Mouse (Mus musculus) heart, embryonic 13.5 days (tissue): ENCODE data around the gene Trem2. TPM values are rescaled to one million over a fixed set of nuclear protein-coding genes. Genes with fewer than 3 reads are reported as not detected.
"Not testable (repeated sequence)": the region's sequence is repeated elsewhere in the genome, so short reads cannot be mapped to it uniquely, and the experiment has no call there.

Experiments
- ATAC-seq: fragments of 200-750 bp; cut with Nextera tagmentation; 2 replicates; pipeline ENCODE4 v1.8.0; 2017; ENCODE audit warnings: moderate TSS enrichment; ENCODE audit not compliant: insufficient number of reproducible peaks, low FRiP score, low TSS enrichment; ENCODE audit errors: extremely low read depth
- H3K27ac ChIP-seq: fragments of 300-500 bp; sonication (generic); replicated peaks from 2 replicates; pipeline ENCODE4 v1.5.1; 2015; ENCODE audit warnings: moderate library complexity, mild to moderate bottlenecking, inconsistent platforms
- H3K27me3 ChIP-seq: fragments of 300-500 bp; sonication (generic); replicated peaks from 2 replicates; pipeline ENCODE4 v1.6.1; 2015; ENCODE audit warnings: mild to moderate bottlenecking, inconsistent platforms
- H3K36me3 ChIP-seq: fragments of 300-500 bp; sonication (generic); 2 replicates; pipeline ENCODE4 v1.6.1; 2015; ENCODE audit warnings: mild to moderate bottlenecking, inconsistent platforms
- H3K4me1 ChIP-seq: fragments of 300-500 bp; sonication (generic); 2 replicates; pipeline ENCODE4 v1.6.1; 2015; ENCODE audit warnings: inconsistent platforms
- H3K4me2 ChIP-seq: fragments of 300-500 bp; sonication (generic); 2 replicates; pipeline ENCODE4 v1.6.1; 2015; ENCODE audit warnings: inconsistent platforms, mild to moderate bottlenecking, moderate library complexity
- H3K4me3 ChIP-seq: fragments of 300-500 bp; sonication (generic); 2 replicates; pipeline ENCODE4 v1.5.1; 2015; ENCODE audit warnings: moderate library complexity, mild to moderate bottlenecking, inconsistent platforms
- H3K9ac ChIP-seq: fragments of 300-500 bp; sonication (generic); 2 replicates; pipeline ENCODE4 v1.6.1; 2015; ENCODE audit warnings: inconsistent platforms, mild to moderate bottlenecking, moderate library complexity
- H3K9me3 ChIP-seq: fragments of 300-500 bp; sonication (generic); 2 replicates; pipeline ENCODE4 v1.6.1; 2016; ENCODE audit warnings: inconsistent platforms
- WGBS: fragments of 180-500 bp; shearing (Covaris S2); methylation state at CpG from one replicate; pipeline ENCODE4 v1.1.7; 2015; ENCODE audit warnings: mixed read lengths; 5-methylcytosine and 5-hydroxymethylcytosine counted together
- polyA plus RNA-seq: library from polyadenylated mRNA; unstranded; fragments of >200 nt; fragmentation: Nextera tagmentation; extraction: Ambion mirVana; gene quantifications from 2 replicates; pipeline ENCODE4 v1.2.1, GENCODE M21; 2015

The Trem2 gene
- 3.9 and 4.6 TPM in 2 replicates for polyA plus RNA-seq

- no peak within 1 kb of the TSS for H3K27ac ChIP-seq
- H3K36me3 ChIP-seq, result no peaks in the 10 kb centered on the region
- H3K27me3 ChIP-seq, result no peaks in the 10 kb centered on the region; the same call in 1 of the 2 replicates
- no peaks in the 10 kb centered on the region for H3K4me1 ChIP-seq
- ATAC-seq, result no peak
- no peak within 1 kb of the TSS for H3K4me2 ChIP-seq
- no peaks in the 10 kb centered on the region for H3K9me3 ChIP-seq
- H3K9ac ChIP-seq, result no peak within 1 kb of the TSS
- WGBS, result 64% methylated on average over 5 of the region's 5 CpGs
- H3K4me3 ChIP-seq, result no peak within 1 kb of the TSS
Observed at GRCm38 (mm10) chr17:48346231-48346630, at the start of gene Trem2. Trem2 (plus strand) TSS chr17:48346401.

GRCm38 (mm10) chr17:48299203-48299602 is 47.0 kb upstream of the Trem2 start, which contains the start of gene Treml2:
Treml2 (plus strand) TSS chr17:48299498.
- 27% methylated on average over 3 of the region's 4 CpGs for WGBS
- Histone ChIP-seq H3K9ac (0 out of 2 replicates have a peak within 1 kb of the TSS, but pooled peaks have one; percentile 8), H3K4me2 (peak within 1 kb of the TSS; percentile 51), H3K4me1 (no peaks in the 10 kb centered on the region; the same call in 1 of the 2 replicates), H3K36me3 (no peaks in the 10 kb centered on the region), H3K4me3 (peak within 1 kb of the TSS; percentile 33), H3K27ac (peak within 1 kb of the TSS; percentile 32; the same call in 1 of the 2 replicates), H3K27me3 (no peaks in the 10 kb centered on the region), H3K9me3 (no peaks in the 10 kb centered on the region)
- ATAC-seq, result peak; percentile 77

- Histone ChIP-seq H3K27me3 (no peaks in the 10 kb centered on the region), H3K9me3 (no peaks in the 10 kb centered on the region), H3K4me2 (peak overlapping the region; percentile 51), H3K36me3 (no peaks in the 10 kb centered on the region), H3K27ac (peak overlapping the region; percentile 32; the same call in 1 of the 2 replicates), H3K9ac (0 out of 2 replicates have a peak overlapping the region, but pooled peaks have one; percentile 8), H3K4me3 (peak overlapping the region; percentile 33), H3K4me1 (peaks cover 3% of the 10 kb centered on the region)
- ATAC-seq, result 0 out of 2 replicates have a peak, but pooled peaks have one; percentile 9
- WGBS, result 52% methylated on average over 6 of the region's 7 CpGs
Observed at GRCm38 (mm10) chr17:48299756-48300155, 46.4 kb upstream of the Trem2 start.

DNA sequence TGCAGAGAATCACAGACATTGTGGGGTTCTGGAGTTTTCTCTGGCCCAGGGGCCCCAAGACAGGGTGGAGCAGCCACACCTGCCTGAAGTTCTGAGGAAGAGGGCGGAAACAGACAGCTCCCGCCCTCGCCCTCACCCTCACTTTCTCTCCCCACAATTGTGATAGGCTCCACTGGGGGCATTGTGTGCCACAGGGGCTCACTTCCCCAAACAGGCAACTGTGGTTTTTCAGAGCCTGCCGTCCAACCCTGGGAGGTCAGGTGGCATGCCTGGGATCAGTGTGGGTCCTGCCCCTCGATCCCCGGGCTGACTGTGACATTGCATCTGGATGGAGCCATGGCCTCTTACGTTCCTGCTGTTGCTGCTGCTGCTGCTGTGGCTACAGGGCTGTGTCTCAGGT is 46.0 kb upstream of the Trem2 start:
- Histone ChIP-seq H3K27ac (peak overlapping the region; percentile 32; the same call in 1 of the 2 replicates), H3K4me3 (peak overlapping the region; percentile 33), H3K36me3 (no peaks in the 10 kb centered on the region), H3K9ac (peak overlapping the region; percentile 8; the same call in 1 of the 2 replicates), H3K4me1 (peaks cover 3% of the 10 kb centered on the region), H3K4me2 (peak overlapping the region; percentile 51), H3K9me3 (no peaks in the 10 kb centered on the region), H3K27me3 (no peaks in the 10 kb centered on the region)
- peak; percentile 56; the same call in 1 of the 2 replicates for ATAC-seq
- WGBS, result 64% methylated on average over 7 of the region's 7 CpGs

DNA sequence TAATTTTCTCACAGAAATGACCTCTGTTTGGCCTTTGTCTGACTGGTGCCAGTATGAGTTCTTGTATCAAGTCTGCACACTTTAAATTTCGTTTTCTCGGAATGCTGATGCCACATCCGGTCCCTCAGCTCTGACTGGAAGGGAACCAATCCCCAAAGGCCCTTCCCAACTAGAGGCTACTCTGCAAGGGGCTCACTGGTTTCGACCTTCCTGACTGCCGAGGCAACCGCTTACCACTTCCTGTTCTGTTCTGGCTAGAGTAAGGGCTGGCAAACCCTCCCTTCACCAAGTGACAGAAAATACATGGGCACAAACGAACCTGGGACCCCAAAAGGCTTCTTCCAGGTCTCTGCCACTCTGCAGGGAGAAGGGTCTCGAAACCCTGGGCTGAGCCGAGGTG is 45.3 kb upstream of the Trem2 start:
- 66% methylated on average over 9 of the region's 9 CpGs for WGBS
- ATAC-seq, result no peak
- Histone ChIP-seq H3K9ac (0 out of 2 replicates have a peak overlapping the region, but pooled peaks have one; percentile 47), H3K27me3 (no peaks in the 10 kb centered on the region), H3K9me3 (no peaks in the 10 kb centered on the region), H3K27ac (0 out of 2 replicates have a peak overlapping the region, but pooled peaks have one; percentile 32), H3K4me3 (peak overlapping the region; percentile 33), H3K4me2 (peak overlapping the region; percentile 51), H3K4me1 (peaks cover 3% of the 10 kb centered on the region), H3K36me3 (no peaks in the 10 kb centered on the region)

DNA sequence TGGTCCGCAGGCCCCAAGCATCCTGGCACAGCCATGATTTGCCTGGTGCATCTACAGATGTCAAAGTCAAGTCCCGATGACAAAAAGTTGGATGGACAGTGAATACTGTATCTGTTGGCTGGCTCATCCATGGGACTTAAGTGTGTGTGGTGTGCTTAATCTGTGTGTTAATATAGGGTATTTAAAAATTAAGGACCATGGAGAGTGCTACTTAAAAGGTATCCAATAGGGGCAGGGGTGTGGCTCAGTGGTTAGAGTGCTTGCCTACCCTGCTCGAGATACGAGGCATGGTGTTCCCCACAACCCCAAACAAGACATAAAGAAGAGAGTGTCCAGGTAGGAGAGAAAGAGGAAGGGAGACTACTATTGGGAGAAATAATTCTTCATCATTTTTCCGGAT is 44.4 kb upstream of the Trem2 start:
- no peak for ATAC-seq
- Histone ChIP-seq H3K4me2 (peak overlapping the region; percentile 51), H3K36me3 (no peaks in the 10 kb centered on the region), H3K9ac (no peak overlapping the region), H3K4me3 (peak overlapping the region; percentile 33; the same call in 1 of the 2 replicates), H3K4me1 (peaks cover 3% of the 10 kb centered on the region), H3K27ac (no peak overlapping the region), H3K9me3 (no peaks in the 10 kb centered on the region), H3K27me3 (no peaks in the 10 kb centered on the region)
- 79% methylated on average over 5 of the region's 5 CpGs for WGBS

GRCm38 (mm10) chr17:48312124-48312523 is 34.1 kb upstream of the Trem2 start:
- no peak overlapping the region for H3K9ac ChIP-seq
- H3K4me1 ChIP-seq, result no peaks in the 10 kb centered on the region
- 63% methylated on average over 2 of the region's 2 CpGs for WGBS
- H3K4me3 ChIP-seq, result no peak overlapping the region
- H3K9me3 ChIP-seq, result no peaks in the 10 kb centered on the region
- no peaks in the 10 kb centered on the region for H3K27me3 ChIP-seq
- no peak overlapping the region for H3K4me2 ChIP-seq
- no peak for ATAC-seq
- no peak overlapping the region for H3K27ac ChIP-seq
- H3K36me3 ChIP-seq, result no peaks in the 10 kb centered on the region

DNA sequence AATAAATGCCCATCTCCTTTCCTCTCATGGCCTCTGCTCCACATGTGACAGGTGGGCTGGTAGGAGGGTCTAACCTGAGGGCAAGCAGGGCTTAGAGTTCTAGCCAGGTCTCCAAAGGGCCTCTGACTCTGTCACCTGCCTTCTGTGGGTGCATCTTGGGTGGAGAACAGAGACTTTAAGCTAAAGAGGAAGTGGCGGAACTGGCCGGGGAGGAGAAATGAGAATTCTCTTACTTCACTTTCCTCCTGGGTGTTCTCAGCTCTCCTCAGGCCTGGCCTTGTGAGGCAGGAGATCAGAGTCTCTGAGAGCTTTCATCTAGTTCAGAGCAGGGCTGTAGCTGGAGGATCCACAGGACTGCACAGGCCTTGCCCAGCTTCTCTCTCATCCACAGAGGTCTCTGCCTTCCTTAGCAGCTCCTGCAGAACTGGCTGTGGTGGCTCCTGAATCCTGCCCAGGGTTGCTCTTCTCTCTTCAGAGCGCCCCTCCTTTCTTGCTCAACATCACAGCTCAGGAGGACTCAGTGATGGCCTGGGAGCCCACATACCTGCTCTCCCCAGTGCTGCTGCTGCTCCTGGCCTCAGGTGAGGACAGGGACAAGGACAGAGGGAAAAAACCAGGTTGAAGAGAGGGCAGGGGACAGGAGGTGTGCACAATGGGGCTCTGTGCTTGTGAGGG is 30.2 kb upstream of the Trem2 start, which contains the start of gene B430306N03Rik:
Gene B430306N03Rik, plus strand, starts transcription at position 237 of the 675 bp plus-strand sequence.
- 67% methylated on average over 3 of the region's 3 CpGs for WGBS
- not testable (repeated sequence) for H3K4me2 ChIP-seq, H3K9me3 ChIP-seq, H3K4me1 ChIP-seq, ATAC-seq, H3K36me3 ChIP-seq, H3K9ac ChIP-seq, H3K27ac ChIP-seq, H3K27me3 ChIP-seq, H3K4me3 ChIP-seq

DNA sequence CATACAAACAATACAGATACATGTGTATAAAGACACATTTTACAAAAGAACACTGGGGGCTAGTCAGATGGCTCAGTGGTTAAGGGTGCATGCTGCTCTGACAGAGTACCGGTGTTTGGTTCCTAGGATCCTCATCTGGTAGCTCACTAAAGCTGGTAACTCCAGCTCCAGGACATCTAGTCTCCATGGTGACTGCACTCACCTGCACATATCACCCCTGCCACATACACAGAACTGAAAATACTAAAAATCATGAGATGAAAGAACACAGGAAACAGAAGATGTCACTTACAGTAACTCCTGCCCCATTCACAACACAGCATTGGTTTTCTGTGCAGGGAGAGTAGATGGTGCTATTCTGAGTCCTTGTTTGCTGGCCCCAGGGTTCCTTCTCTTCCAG is 27.5 kb upstream of the Trem2 start:
- no peaks in the 10 kb centered on the region for H3K9me3 ChIP-seq
- H3K4me1 ChIP-seq, result no peaks in the 10 kb centered on the region
- no peak for ATAC-seq
- H3K4me2 ChIP-seq, result no peak overlapping the region
- no peak overlapping the region for H3K27ac ChIP-seq
- H3K9ac ChIP-seq, result no peak overlapping the region
- WGBS, result 94% methylated on average over 1 of the region's 1 CpGs
- H3K27me3 ChIP-seq, result 0 out of 2 replicates have a peak, but pooled peaks cover 3% of the 10 kb centered on the region
- H3K4me3 ChIP-seq, result no peak overlapping the region
- H3K36me3 ChIP-seq, result no peaks in the 10 kb centered on the region

GRCm38 (mm10) chr17:48321279-48321678 is 24.9 kb upstream of the Trem2 start:
- no peaks in the 10 kb centered on the region for H3K9me3 ChIP-seq
- WGBS, result 57% methylated on average over 2 of the region's 2 CpGs

GRCm38 (mm10) chr17:48323236-48323635 is 23.0 kb upstream of the Trem2 start:
- ATAC-seq, result no peak
- no peaks in the 10 kb centered on the region for H3K9me3 ChIP-seq
- no peaks in the 10 kb centered on the region for H3K4me1 ChIP-seq
- H3K27me3 ChIP-seq, result 0 out of 2 replicates have a peak, but pooled peaks cover 3% of the 10 kb centered on the region
- H3K4me2 ChIP-seq, result no peak overlapping the region
- H3K9ac ChIP-seq, result no peak overlapping the region
- H3K27ac ChIP-seq, result no peak overlapping the region
- H3K4me3 ChIP-seq, result no peak overlapping the region
- H3K36me3 ChIP-seq, result no peaks in the 10 kb centered on the region
- 70% methylated on average over 3 of the region's 3 CpGs for WGBS

More at GRCm38 (mm10) chr17:48321279-48321678, 24.9 kb upstream of the Trem2 start:
- no peaks in the 10 kb centered on the region for H3K36me3 ChIP-seq
- H3K4me1 ChIP-seq, result no peaks in the 10 kb centered on the region
- no peak overlapping the region for H3K9ac ChIP-seq
- 0 out of 2 replicates have a peak, but pooled peaks cover 3% of the 10 kb centered on the region for H3K27me3 ChIP-seq
- H3K27ac ChIP-seq, result no peak overlapping the region
- H3K4me2 ChIP-seq, result no peak overlapping the region
- no peak overlapping the region for H3K4me3 ChIP-seq
- ATAC-seq, result no peak
